Mouse (Mus musculus): Measurements from ENCODE around the gene Tbxas1. TPM values are rescaled to one million over a fixed set of nuclear protein-coding genes. Genes with fewer than 3 reads are reported as not detected.

Tbxas1 gene
- total and polyA plus RNA-seq, 3 experiments, result not detected

- Histone ChIP-seq H3K9ac (ENCODE audit: insufficient read depth, low read depth) (no peak overlapping the region), H3K36me3 (replicated peaks in 1 of 2; ENCODE audit: control insufficient read depth in 1 of 2, insufficient read depth in 1 of 2, low read length in 1 of 2) (no peaks in the 10 kb centered on the region)
These were observed 146.7 kb downstream of the Tbxas1 start for GRCm38 (mm10) chr6:39021909-39022308.

GRCm38 (mm10) chr6:39022461-39023181, 147.4 kb downstream of the Tbxas1 start:
- TF ChIP-seq ZC3H11A (IDR thresholded peaks at IDR 0.05; ENCODE audit: low read depth, low read length), result no peak
- TF ChIP-seq MYC (IDR thresholded peaks at IDR 0.05; ENCODE audit: low read depth, low read length), result no peak
- TF ChIP-seq RAD21 (IDR thresholded peaks at IDR 0.05; ENCODE audit: low read depth, low read length), result no peak
- no peak for TF ChIP-seq IRF4 (IDR thresholded peaks at IDR 0.05; ENCODE audit: low read depth, low read length)
- TF ChIP-seq MXI1 (IDR thresholded peaks at IDR 0.05; ENCODE audit: low read depth, low read length), result no peak
- TF ChIP-seq ZKSCAN1 (IDR thresholded peaks at IDR 0.05; ENCODE audit: borderline replicate concordance, low read depth, low read length), result no peak
- TF ChIP-seq MAX (IDR thresholded peaks at IDR 0.05; ENCODE audit: low read length), result no peak
- no peak for DNase-seq (ENCODE audit: extremely low read depth)
- no peaks in the 10 kb centered on the region for H3K79me2 ChIP-seq (replicated peaks; ENCODE audit: control insufficient read depth, extremely low read depth, insufficient read depth, poor library complexity, severe bottlenecking)
- H3K27me3 ChIP-seq (replicated peaks), result no peaks in the 10 kb centered on the region
- no peak overlapping the region for H3K27ac ChIP-seq (ENCODE audit: insufficient read depth, low read depth)
- H3K36me3 ChIP-seq (replicated peaks in 1 of 2; ENCODE audit: control insufficient read depth in 1 of 2, insufficient read depth in 1 of 2, low read length in 1 of 2), result no peaks in the 10 kb centered on the region
- peaks cover 6 to 15% of the 10 kb centered on the region in 2 experiments for H3K4me1 ChIP-seq (ENCODE audit: control insufficient read depth in 1 of 2, insufficient read depth in 2 of 2)
- H3K9me3 ChIP-seq (replicated peaks; ENCODE audit: low read length), result no peaks in the 10 kb centered on the region
- H3K9ac ChIP-seq (ENCODE audit: insufficient read depth, low read depth), result no peak overlapping the region
- in situ Hi-C loops (cut with MboI; ENCODE audit: low pct_ligation_motif_present, low pct_unique_long_range_greater_than_20kb, low sequenced_read_pairs) (no loop called here), dilution Hi-C loops (cut with MboI; ENCODE audit: extremely low pct_ligation_motif_present, extremely low pct_unique_long_range_greater_than_20kb, low sequenced_read_pairs) (no loop called here)
- no peak overlapping the region for H3K4me3 ChIP-seq (replicated peaks in 1 of 3; ENCODE audit: low read depth in 2 of 3, low read length in 2 of 3, poor library complexity in 1 of 3)
- no peak overlapping the region for H3K4me2 ChIP-seq (ENCODE audit: insufficient read depth, low read depth, poor library complexity, severe bottlenecking)

More at GRCm38 (mm10) chr6:39021909-39022308, 146.7 kb downstream of the Tbxas1 start:
- Histone ChIP-seq H3K4me2 (ENCODE audit: insufficient read depth, low read depth, poor library complexity, severe bottlenecking) (no peak overlapping the region), H3K9me3 (replicated peaks; ENCODE audit: low read length) (no peaks in the 10 kb centered on the region), H3K4me3 (replicated peaks in 1 of 3; ENCODE audit: low read depth in 2 of 3, low read length in 2 of 3, poor library complexity in 1 of 3) (no peak overlapping the region), H3K79me2 (replicated peaks; ENCODE audit: control insufficient read depth, extremely low read depth, insufficient read depth, poor library complexity, severe bottlenecking) (no peaks in the 10 kb centered on the region), H3K4me1 (ENCODE audit: control insufficient read depth in 1 of 2, insufficient read depth in 2 of 2) (peaks cover 6 to 18% of the 10 kb centered on the region in 2 experiments), H3K27ac (ENCODE audit: insufficient read depth, low read depth) (no peak overlapping the region), H3K27me3 (replicated peaks) (no peaks in the 10 kb centered on the region)
- no peak for TF ChIP-seq TCF12 (IDR thresholded peaks at IDR 0.05; ENCODE audit: low read depth, low read length)
- no peak for TF ChIP-seq BHLHE40 (IDR thresholded peaks at IDR 0.05; ENCODE audit: low read depth, low read length)
- TF ChIP-seq ZC3H11A (IDR thresholded peaks at IDR 0.05; ENCODE audit: low read depth, low read length), result no peak
- TF ChIP-seq ETS1 (conservative IDR thresholded peaks at IDR 0.05; ENCODE audit: low read depth, low read length), result no peak
- no peak for TF ChIP-seq JUND (conservative IDR thresholded peaks at IDR 0.05; ENCODE audit: low read depth, low read length)
- no peak for TF ChIP-seq RAD21 (IDR thresholded peaks at IDR 0.05; ENCODE audit: low read depth, low read length)
- no peak for TF ChIP-seq ZMIZ1 (IDR thresholded peaks at IDR 0.05; ENCODE audit: low read depth, low read length)
- no peak for TF ChIP-seq USF2 (conservative IDR thresholded peaks at IDR 0.05; ENCODE audit: low read depth, low read length)
- TF ChIP-seq USF1 (IDR thresholded peaks at IDR 0.05; ENCODE audit: low read depth, low read length), result no peak
- no peak for TF ChIP-seq HCFC1 (IDR thresholded peaks at IDR 0.05; ENCODE audit: low read depth, low read length)
- no peak for TF ChIP-seq CHD2 (IDR thresholded peaks at IDR 0.05; ENCODE audit: low read length)
- TF ChIP-seq MEF2A (IDR thresholded peaks at IDR 0.05; ENCODE audit: borderline replicate concordance, low read depth, low read length), result no peak
- no peak for TF ChIP-seq KAT2A (IDR thresholded peaks at IDR 0.05; ENCODE audit: insufficient replicate concordance, low read length)
- TF ChIP-seq NELFE (IDR thresholded peaks at IDR 0.05; ENCODE audit: low read depth, low read length), result no peak
- TF ChIP-seq CTCF (conservative IDR thresholded peaks at IDR 0.05 in 1 of 2, IDR thresholded peaks at IDR 0.05 in 1 of 2; ENCODE audit: low read depth in 2 of 2, low read length in 2 of 2), result no peak
- TF ChIP-seq UBTF (IDR thresholded peaks at IDR 0.05; ENCODE audit: low read depth, low read length), result no peak
- TF ChIP-seq SMC3 (IDR thresholded peaks at IDR 0.05; ENCODE audit: low read depth, low read length), result no peak
- in situ Hi-C loops (cut with MboI; ENCODE audit: low pct_ligation_motif_present, low pct_unique_long_range_greater_than_20kb, low sequenced_read_pairs) (no loop called here), dilution Hi-C loops (cut with MboI; ENCODE audit: extremely low pct_ligation_motif_present, extremely low pct_unique_long_range_greater_than_20kb, low sequenced_read_pairs) (no loop called here)
- no peak for DNase-seq (ENCODE audit: extremely low read depth)

All from CH12.LX (cell line).